Mouse (Mus musculus) T-helper 17 cell (primary cell): ENCODE results near the gene Nhej1.

Experiments used
- in situ Hi-C, 2 experiments: fragments of 300-600 bp; cut with MboI, MseI; formaldehyde crosslinking; loops; 1 replicate in 1 of 2; 2 replicates in 1 of 2; pipeline ENCODE4 v1.15.1; 2025; ENCODE audit warnings: high pct_unique_total_duplicates in 2 of 2

Nhej1 gene

GRCm38 (mm10) chr1:74948784-74949665 lies 176.0 kb downstream of the Nhej1 start:
- in situ Hi-C loops: loop anchor here (5.0 to 10.0 kb wide), 6 partner anchors 63 to 326 kb away; partner anchors contain the start of genes Nhej1 (in 1 of the 2) and Resp18 (in 1 of the 2)

GRCm38 (mm10) chr1:74947986-74948670 lies 176.9 kb downstream of the Nhej1 start:
- in situ Hi-C loops: loop anchor here (5.0 to 10.0 kb wide), 6 partner anchors 64 to 327 kb away; partner anchors contain the start of genes Nhej1 (in 1 of the 2) and Resp18 (in 1 of the 2)

- in situ Hi-C loops: loop anchor here in 1 of 2 experiments (10.0 kb wide), 2 partner anchors 183 to 333 kb away; partner anchors contain the start of genes Nhej1 and Resp18
Measured at GRCm38 (mm10) chr1:74941651-74942360, 183.2 kb downstream of the Nhej1 start.

GRCm38 (mm10) chr1:74939762-74940161 lies 185.2 kb downstream of the Nhej1 start:
- in situ Hi-C loops: loop anchor here in 1 of 2 experiments (10.0 kb wide), 2 partner anchors 185 to 335 kb away; partner anchors contain the start of genes Nhej1 and Resp18

GRCm38 (mm10) chr1:74936221-74936830 lies 188.7 kb downstream of the Nhej1 start:
- in situ Hi-C loops: no loop called here

GRCm38 (mm10) chr1:74935402-74935801 lies 189.6 kb downstream of the Nhej1 start, which contains the start of gene Cfap65:
Cfap65 (minus strand) TSS chr1:74935599.
- in situ Hi-C loops: no loop called here

- in situ Hi-C loops: no loop called here
Measured at GRCm38 (mm10) chr1:74927621-74928296, 197.2 kb downstream of the Nhej1 start.

GRCm38 (mm10) chr1:74926721-74927120 lies 198.3 kb downstream of the Nhej1 start:
- in situ Hi-C loops: no loop called here

GRCm38 (mm10) chr1:74924464-74924863 lies 200.5 kb downstream of the Nhej1 start:
- in situ Hi-C loops: no loop called here
